Comparison of ENCODE assay signal across 8 mouse cellular contexts in genomic region chr9:44406906-44407751, GRCm38 (mm10). TPM values are rescaled to one million over a fixed set of nuclear protein-coding genes. Genes with fewer than 3 reads are reported as not detected.
DNase-seq lines count a peak whose midpoint lies in the region; ATAC-seq and TF ChIP-seq lines count a peak whose summit lies in the region.

Gene Rps25 (plus strand): TSS chr9:44407139.
Gene Trappc4 (minus strand): TSS chr9:44407600.

- H3K9me3 ChIP-seq in MEL (replicated peaks; ENCODE audit: insufficient read depth, low read length), result no peaks in the 10 kb centered on the region
- no peaks in the 10 kb centered on the region for H3K9me3 ChIP-seq in forebrain, postnatal 0 days (ENCODE audit: low read length)
- H3K9me3 ChIP-seq in lung, embryonic 15.5 days, result no peaks in the 10 kb centered on the region

- peak; percentile 95 for DNase-seq in MEL (ENCODE audit: low read depth, low spot score)
- peak; percentile 92 to 95 for DNase-seq in cerebellum, adult 2 months
- peak; percentile 98 for DNase-seq in forebrain, postnatal 0 days
- peak; percentile 94 for DNase-seq in heart, postnatal 4 days
- DNase-seq in layer of hippocampus, adult 8-10 months (ENCODE audit: low spot score in 2 of 2), result peak; percentile 90 to 92
- peak; percentile 87 for DNase-seq in ovary, adult 18-20 months (ENCODE audit: low spot score)
- peak; percentile 96 for DNase-seq in thymus, postnatal 0 days (ENCODE audit: low spot score)

- no peak for TF ChIP-seq RAD21 in MEL (IDR thresholded peaks at IDR 0.05; ENCODE audit: low read depth, low read length)

- H3K36me3 ChIP-seq in MEL (ENCODE audit: control insufficient read depth in 1 of 2, insufficient read depth in 2 of 2, low read length in 2 of 2), result peaks cover 13 to 39% of the 10 kb centered on the region in 2 experiments
- peaks cover 55% of the 10 kb centered on the region for H3K36me3 ChIP-seq in forebrain, postnatal 0 days (ENCODE audit: insufficient read depth)
- H3K36me3 ChIP-seq in lung, embryonic 15.5 days, result peaks cover 70% of the 10 kb centered on the region

- peak within 1 kb of the TSS; percentile 76 for H3K4me2 ChIP-seq in forebrain, postnatal 0 days (ENCODE audit: low read depth)
- peak within 1 kb of the TSS; percentile 74 for H3K4me2 ChIP-seq in lung, embryonic 15.5 days

- H3K27ac ChIP-seq in MEL (ENCODE audit: control insufficient read depth, low read depth, low read length), result peak within 1 kb of the TSS; percentile 97
- H3K27ac ChIP-seq in cerebellum, adult 2 months (ENCODE audit: insufficient read depth, low read length), result peak within 1 kb of the TSS; percentile 74
- peak within 1 kb of the TSS; percentile 97 for H3K27ac ChIP-seq in forebrain, postnatal 0 days (ENCODE audit: low read depth, low read length)
- peak within 1 kb of the TSS; percentile 98 for H3K27ac ChIP-seq in lung, embryonic 15.5 days

- H3K79me2 ChIP-seq in MEL (ENCODE audit: control insufficient read depth, insufficient read depth, low read length, poor library complexity), result peaks cover 29% of the 10 kb centered on the region

- 0 out of 4 replicates have a peak, but pooled peaks of 1 of the 2 experiments have one; percentile 2 for TF ChIP-seq EP300 in MEL (IDR thresholded peaks at IDR 0.05; ENCODE audit: low read depth in 1 of 2, low read length in 2 of 2)

- TF ChIP-seq POLR2A in MEL (IDR thresholded peaks at IDR 0.05; ENCODE audit: control insufficient read depth in 1 of 2, insufficient read depth in 1 of 2, low read depth in 1 of 2, low read length in 2 of 2, poor library complexity in 1 of 2), result peak; percentile 74 to 86
- peak; percentile 43; the same call in 1 of the 2 replicates for TF ChIP-seq POLR2A in cerebellum, adult 2 months (IDR thresholded peaks at IDR 0.05; ENCODE audit: borderline replicate concordance, insufficient read depth, low read length)

- TF ChIP-seq CTCF in MEL (IDR thresholded peaks at IDR 0.05 in 2 of 3, conservative IDR thresholded peaks at IDR 0.05 in 1 of 3; ENCODE audit: control insufficient read depth in 1 of 3, insufficient read depth in 1 of 3, low read depth in 2 of 3, low read length in 3 of 3, poor library complexity in 1 of 3, severe bottlenecking in 1 of 3), result no peak
- TF ChIP-seq CTCF in cerebellum, adult 2 months (IDR thresholded peaks at IDR 0.05; ENCODE audit: borderline replicate concordance, insufficient read depth, low read depth, low read length), result no peak
- 0 out of 2 replicates have a peak, but pooled peaks have one; percentile 2 for TF ChIP-seq CTCF in forebrain, postnatal 0 days (IDR thresholded peaks at IDR 0.05; ENCODE audit: low read depth)

- ATAC-seq in forebrain, postnatal 0 days, result peak; percentile 98
- ATAC-seq in lung, embryonic 15.5 days (ENCODE audit: borderline replicate concordance, extremely low read depth, low FRiP score, low TSS enrichment), result peak; percentile 96

- peak within 1 kb of the TSS; percentile 90 to 92 for H3K4me3 ChIP-seq in MEL (ENCODE audit: control insufficient read depth in 1 of 2, insufficient read depth in 1 of 2, low read depth in 2 of 2, low read length in 2 of 2)
- H3K4me3 ChIP-seq in cerebellum, adult 2 months (replicated peaks; ENCODE audit: insufficient read depth, low read depth, low read length), result peak within 1 kb of the TSS; percentile 96
- peak within 1 kb of the TSS; percentile 77 for H3K4me3 ChIP-seq in forebrain, postnatal 0 days (ENCODE audit: low read depth, low read length)
- peak within 1 kb of the TSS; percentile 90 for H3K4me3 ChIP-seq in lung, embryonic 15.5 days

- peak within 1 kb of the TSS; percentile 95 for H3K9ac ChIP-seq in MEL (ENCODE audit: control insufficient read depth, low read depth, low read length, poor library complexity, severe bottlenecking)
- H3K9ac ChIP-seq in forebrain, postnatal 0 days, result peak within 1 kb of the TSS; percentile 82
- H3K9ac ChIP-seq in lung, embryonic 15.5 days, result peak within 1 kb of the TSS; percentile 85

- WGBS in cerebellum, adult 2 months, result 1% methylated on average over 51 of the region's 51 CpGs
- WGBS in forebrain, postnatal 0 days, result under 1% methylated on average over 51 of the region's 51 CpGs
- WGBS in lung, embryonic 15.5 days, result under 1% methylated on average over 51 of the region's 51 CpGs

- H3K4me1 ChIP-seq in MEL (ENCODE audit: control insufficient read depth in 1 of 2, insufficient read depth in 2 of 2, low read length in 2 of 2), result peaks cover 0 to 29% of the 10 kb centered on the region in 2 experiments; a peak in 2 of 4 replicates
- no peaks in the 10 kb centered on the region for H3K4me1 ChIP-seq in cerebellum, adult 2 months (ENCODE audit: control insufficient read depth, insufficient read depth, low read length)
- H3K4me1 ChIP-seq in forebrain, postnatal 0 days (ENCODE audit: insufficient read depth), result peaks cover 7% of the 10 kb centered on the region; the same call in 1 of the 2 replicates
- peaks cover 25% of the 10 kb centered on the region for H3K4me1 ChIP-seq in lung, embryonic 15.5 days

- no peaks in the 10 kb centered on the region for H3K27me3 ChIP-seq in MEL (ENCODE audit: control insufficient read depth in 1 of 2, insufficient read depth in 2 of 2, low read length in 2 of 2)
- no peaks in the 10 kb centered on the region for H3K27me3 ChIP-seq in cerebellum, adult 2 months (ENCODE audit: control insufficient read depth, insufficient read depth, low read length)
- H3K27me3 ChIP-seq in forebrain, postnatal 0 days (ENCODE audit: insufficient read depth, low read length), result no peaks in the 10 kb centered on the region
- no peaks in the 10 kb centered on the region for H3K27me3 ChIP-seq in lung, embryonic 15.5 days

TF ChIP-seq in MEL, 35 proteins besides CTCF, POLR2A, EP300 and RAD21 (continues in another document):
- TF ChIP-seq KAT2A (conservative IDR thresholded peaks at IDR 0.05; ENCODE audit: low read depth, low read length), result peak; percentile 85
- no peak for TF ChIP-seq UBTF (IDR thresholded peaks at IDR 0.05; ENCODE audit: borderline replicate concordance, insufficient read depth, low read depth, low read length)
- TF ChIP-seq MAX (IDR thresholded peaks at IDR 0.05; ENCODE audit: low read length), result peak; percentile 73
- peak; percentile 88 for TF ChIP-seq TBP (IDR thresholded peaks at IDR 0.05; ENCODE audit: low read depth, low read length)
- TF ChIP-seq POLR2AphosphoS2 (IDR thresholded peaks at IDR 0.05; ENCODE audit: low read length), result no peak; the same call in none of the 2 replicates
- TF ChIP-seq CHD2 (IDR thresholded peaks at IDR 0.05; ENCODE audit: low read length), result peak; percentile 52
- TF ChIP-seq TAL1 (IDR thresholded peaks at IDR 0.05; ENCODE audit: low read length), result no peak
- no peak for TF ChIP-seq MYB (IDR thresholded peaks at IDR 0.05; ENCODE audit: low read depth, low read length)
- no peak for TF ChIP-seq SMC3 (IDR thresholded peaks at IDR 0.05; ENCODE audit: low read depth, low read length)
- TF ChIP-seq SIN3A (IDR thresholded peaks at IDR 0.05; ENCODE audit: low read length), result peak; percentile 32; the same call in 1 of the 2 replicates
- TF ChIP-seq MEF2A (IDR thresholded peaks at IDR 0.05; ENCODE audit: extremely low read depth, insufficient replicate concordance, low read depth, low read length, poor library complexity, severe bottlenecking), result no peak; the same call in 1 of the 2 replicates
- peak; percentile 77 for TF ChIP-seq ELF1 (IDR thresholded peaks at IDR 0.05; ENCODE audit: low read depth, low read length)
- peak; percentile 53; the same call in 1 of the 2 replicates for TF ChIP-seq TCF12 (IDR thresholded peaks at IDR 0.05; ENCODE audit: low read depth, low read length)
- TF ChIP-seq BHLHE40 (IDR thresholded peaks at IDR 0.05; ENCODE audit: borderline replicate concordance, low read depth, low read length), result no peak
- TF ChIP-seq JUND (IDR thresholded peaks at IDR 0.05; ENCODE audit: low read depth, low read length), result no peak
- TF ChIP-seq MYC (IDR thresholded peaks at IDR 0.05; ENCODE audit: low read depth, low read length), result no peak; the same call in 1 of the 2 replicates
- peak; percentile 80 for TF ChIP-seq NRF1 (IDR thresholded peaks at IDR 0.05; ENCODE audit: insufficient read depth, low read depth, low read length, poor library complexity, severe bottlenecking)
- no peak for TF ChIP-seq E2F4 (IDR thresholded peaks at IDR 0.05; ENCODE audit: borderline replicate concordance, low read depth, low read length)
- TF ChIP-seq GABPA (IDR thresholded peaks at IDR 0.05; ENCODE audit: low read depth, low read length), result no peak
- TF ChIP-seq POLR2AphosphoS5 (IDR thresholded peaks at IDR 0.05; ENCODE audit: borderline replicate concordance, low read depth, low read length), result 0 out of 2 replicates have a peak, but pooled peaks have one; percentile 28
- TF ChIP-seq ZC3H11A (IDR thresholded peaks at IDR 0.05; ENCODE audit: low read depth, low read length), result no peak
- peak; percentile 43; the same call in 1 of the 2 replicates for TF ChIP-seq MAZ (IDR thresholded peaks at IDR 0.05; ENCODE audit: low read depth, low read length)

RNA-seq across cellular contexts. Expression of gene Rps25, which starts in this region (rescaled TPM):
- 2,496 and 2,743 TPM in 2 replicates for total RNA-seq in MEL (2012; rRNA removed)
- 1,000 to 10,000 TPM in 1 of 2 experiments, not detected in 1; 3,114 TPM for polyA plus RNA-seq in MEL (2012; ENCODE audit: insufficient read depth in 1 of 2, insufficient read length in 2 of 2, low read depth in 1 of 2, low replicate concordance in 2 of 2, missing spikeins in 1 of 2)
- 434 and 456 TPM in 2 replicates for polyA plus RNA-seq in cerebellum, adult 2 months (2012; rRNA removed)
- total RNA-seq in forebrain, postnatal 0 days (2014; rRNA removed), result 704 and 1,244 TPM in 2 replicates
- polyA plus RNA-seq in forebrain, postnatal 0 days (2015; fragmentation: Nextera tagmentation; extraction: Ambion mirVana), result 1,723 and 2,412 TPM in 2 replicates
- total RNA-seq in heart, postnatal 4 days (2021), result 1,000 to 10,000 TPM; 1,107 to 1,153 TPM
- total RNA-seq in layer of hippocampus, adult 8-10 months (2022), result 100 to 1,000 TPM; 739 to 859 (median 825) TPM
- 1,635 and 1,709 TPM in 2 replicates for polyA plus RNA-seq in lung, embryonic 15.5 days (2015; fragmentation: Nextera tagmentation; extraction: Ambion mirVana)
- polyA plus RNA-seq in thymus, postnatal 0 days (2015; fragmentation: Nextera tagmentation; extraction: Ambion mirVana), result 3,300 and 3,396 TPM in 2 replicates

RNA-seq across cellular contexts. Expression of gene Trappc4, which starts in this region (rescaled TPM):
- 121 and 140 TPM in 2 replicates for total RNA-seq in MEL (2012; rRNA removed)
- polyA plus RNA-seq in MEL (2012; ENCODE audit: insufficient read depth in 1 of 2, insufficient read length in 2 of 2, low read depth in 1 of 2, low replicate concordance in 2 of 2, missing spikeins in 1 of 2), result 100 to 1,000 TPM in 1 of 2 experiments, not detected in 1; 129 TPM
- 97.9 and 103 TPM in 2 replicates for polyA plus RNA-seq in cerebellum, adult 2 months (2012; rRNA removed)
- total RNA-seq in forebrain, postnatal 0 days (2014; rRNA removed), result 195 and 237 TPM in 2 replicates
- 369 and 397 TPM in 2 replicates for polyA plus RNA-seq in forebrain, postnatal 0 days (2015; fragmentation: Nextera tagmentation; extraction: Ambion mirVana)
- 10 to 100 TPM; 41.4 to 42.4 TPM for total RNA-seq in heart, postnatal 4 days (2021)
- 10 to 100 TPM; 63.7 to 73.0 (median 68.9) TPM for total RNA-seq in layer of hippocampus, adult 8-10 months (2022)
- 131 and 133 TPM in 2 replicates for polyA plus RNA-seq in lung, embryonic 15.5 days (2015; fragmentation: Nextera tagmentation; extraction: Ambion mirVana)
- 166 and 171 TPM in 2 replicates for polyA plus RNA-seq in thymus, postnatal 0 days (2015; fragmentation: Nextera tagmentation; extraction: Ambion mirVana)

Comparison
In these comparisons a context has a peak if more than half of its experiments do, and no peak if none do; other contexts are left out.
1. Peak in every context shown above with its lines: DNase-seq, ATAC-seq, H3K4me3 ChIP-seq and H3K27ac ChIP-seq.